Mouse (Mus musculus): ENCODE measurements around the gene Cdh23.
A peak's percentile ranks its signal among the peaks of the same experiment; 100 is the strongest.

Gene Cdh23

DNA sequence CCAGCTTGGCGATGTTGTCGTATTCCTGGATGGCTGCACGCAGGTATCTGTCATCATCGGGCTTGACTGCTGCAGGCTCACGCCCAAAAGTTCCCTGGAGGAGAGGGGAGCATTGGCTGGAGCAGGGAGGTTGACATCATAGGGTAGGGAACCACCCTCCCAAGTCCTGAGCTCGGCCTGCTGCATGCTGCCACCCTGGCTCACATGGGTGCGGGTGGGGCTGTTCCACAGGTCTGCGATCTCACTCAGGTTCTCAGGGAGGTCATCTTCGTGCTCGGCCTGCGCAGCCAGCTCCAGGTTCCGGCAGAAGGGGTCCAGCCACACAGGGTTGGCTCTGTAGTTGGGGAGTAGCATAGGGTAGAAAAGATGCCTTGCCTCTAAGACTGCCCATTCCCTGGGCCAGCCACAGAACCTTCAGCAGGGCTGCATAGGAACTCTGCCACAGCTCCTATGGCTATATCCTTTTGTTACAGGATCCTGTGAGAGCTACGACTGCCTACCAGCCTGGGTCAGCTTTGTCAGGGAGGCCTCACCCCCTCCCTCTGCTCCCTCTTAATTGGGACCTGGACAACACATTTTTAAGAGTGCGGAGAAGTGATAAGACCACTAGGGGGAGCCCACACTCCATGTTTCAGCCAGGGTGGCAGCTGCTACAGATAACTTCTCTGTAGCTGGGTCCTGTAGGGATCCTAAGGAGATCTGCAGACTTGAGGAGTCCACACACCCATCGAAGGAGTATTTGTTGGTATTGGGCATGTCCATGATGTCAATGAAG, 391.2 kb downstream of the Cdh23 start:
- DNase-seq = peak; percentile 84

DNA sequence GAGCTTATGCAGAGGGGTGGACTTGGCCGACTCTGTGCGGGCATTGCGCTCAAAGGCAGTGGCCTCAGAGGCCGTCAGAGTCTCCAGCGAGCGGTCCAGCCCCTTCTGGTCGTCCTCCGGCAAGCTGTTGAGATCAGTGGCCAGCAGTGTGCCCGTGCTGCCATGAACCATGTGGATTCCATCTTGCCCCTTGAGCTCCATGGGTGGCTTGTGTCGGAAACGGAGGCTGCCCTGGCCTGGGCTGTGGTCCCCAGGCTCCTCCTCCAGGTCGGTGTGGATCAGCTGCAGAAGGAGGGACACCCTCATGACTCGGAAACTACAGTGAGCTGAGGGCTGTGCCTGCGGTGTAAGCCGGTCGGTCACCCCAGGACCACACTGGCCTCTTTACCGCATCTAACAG, 392.9 kb downstream of the Cdh23 start:
- no peak for DNase-seq

DNA sequence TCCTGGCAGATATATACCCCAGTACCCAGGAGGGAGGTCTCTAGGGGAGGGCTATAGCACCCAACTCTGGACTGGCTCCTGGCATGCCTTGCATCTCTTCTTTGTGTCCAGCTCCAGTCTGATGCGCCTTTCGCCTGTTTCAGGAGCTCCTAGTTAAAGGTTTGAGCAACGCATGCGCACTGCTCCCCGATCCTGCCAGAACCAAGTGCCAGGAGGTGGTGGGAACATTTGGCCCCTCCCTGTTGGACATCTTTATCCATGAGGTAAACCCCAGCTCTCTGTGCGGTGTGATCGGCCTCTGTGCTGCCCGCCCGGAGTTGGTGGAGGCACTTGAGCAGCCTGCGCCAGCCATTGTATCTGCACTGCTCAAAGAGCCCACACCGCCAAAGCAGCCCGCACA, 396.7 kb downstream of the Cdh23 start:
- no peak for DNase-seq

DNA sequence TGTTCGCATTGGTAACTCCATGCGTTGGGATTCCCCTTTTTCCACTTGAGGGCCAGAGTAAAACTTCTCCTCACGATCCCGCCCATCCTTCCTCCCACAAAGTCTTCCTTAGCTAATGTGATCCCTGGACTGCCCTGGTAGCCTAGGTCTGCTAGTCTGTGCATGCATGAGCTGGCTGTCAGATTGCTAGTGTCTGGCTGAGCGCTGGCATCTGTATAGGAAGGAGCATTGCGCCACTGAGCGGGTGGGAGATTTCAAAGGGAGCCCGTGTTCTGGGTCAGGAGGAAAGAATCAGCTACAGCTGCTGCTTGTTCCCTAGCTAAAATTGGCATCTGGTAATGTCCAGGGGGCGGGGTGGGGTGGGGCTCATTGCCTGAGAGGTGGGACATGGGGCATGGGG, 400.3 kb downstream of the Cdh23 start:
- DNase-seq = no peak

DNA sequence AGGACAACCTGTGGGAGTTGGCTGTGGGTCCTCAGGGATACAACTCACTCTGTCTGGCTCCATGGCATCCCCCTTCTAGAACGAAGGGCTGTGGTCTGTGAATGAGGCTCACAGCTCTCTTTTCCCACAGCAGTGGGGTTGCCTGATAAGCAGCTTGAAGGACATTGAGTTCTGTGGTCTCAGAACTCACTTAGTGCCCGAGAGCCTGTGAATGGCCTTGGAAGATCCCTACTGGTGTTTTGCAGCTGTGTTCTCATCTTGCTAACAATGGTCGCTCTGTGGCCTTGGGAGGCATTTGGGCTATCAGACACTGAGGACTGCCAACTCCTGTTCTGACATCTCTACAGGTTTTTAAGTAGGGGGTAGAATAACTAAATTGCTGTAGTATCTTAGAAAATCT, 400.9 kb downstream of the Cdh23 start:
- DNase-seq = no peak

DNA sequence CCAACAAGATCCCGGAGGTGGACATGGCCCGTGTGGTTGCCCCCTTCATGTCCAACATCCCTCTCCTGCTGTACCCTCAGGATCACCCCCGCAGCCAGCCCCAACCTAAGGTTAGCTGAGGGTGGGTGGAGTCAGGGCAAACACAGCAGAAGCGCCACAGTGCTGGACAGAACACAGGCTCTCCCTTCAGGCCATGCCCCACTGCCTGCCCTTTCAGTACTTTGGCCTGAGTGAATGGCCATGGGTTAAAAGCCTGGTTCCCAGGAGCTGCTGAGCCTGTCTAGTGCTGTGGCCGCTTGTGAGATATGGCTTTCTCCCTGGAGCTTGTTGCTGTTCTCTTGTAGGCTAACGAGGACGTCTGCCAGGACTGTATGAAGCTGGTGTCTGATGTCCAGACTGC, 401.7 kb downstream of the Cdh23 start:
- DNase-seq = peak; percentile 31

DNA sequence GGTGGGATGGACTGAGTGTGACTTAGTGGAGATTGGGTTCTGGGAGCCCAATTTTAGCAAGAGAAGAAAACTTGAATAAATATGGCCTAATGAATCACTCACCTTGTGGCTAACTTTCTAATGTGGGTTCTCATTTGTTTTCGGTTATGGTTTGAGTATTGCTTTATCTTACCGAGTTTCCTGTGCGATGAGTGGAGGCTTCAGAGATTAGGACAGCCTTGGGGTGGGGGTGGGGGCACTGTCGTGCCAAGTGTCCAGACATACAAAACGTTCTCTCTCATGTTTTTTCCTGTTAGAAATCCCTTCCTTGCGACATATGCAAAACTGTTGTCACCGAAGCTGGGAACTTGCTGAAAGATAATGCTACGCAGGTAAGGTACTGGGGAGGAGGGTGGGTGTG, 404.1 kb downstream of the Cdh23 start:
- no peak for DNase-seq

DNA sequence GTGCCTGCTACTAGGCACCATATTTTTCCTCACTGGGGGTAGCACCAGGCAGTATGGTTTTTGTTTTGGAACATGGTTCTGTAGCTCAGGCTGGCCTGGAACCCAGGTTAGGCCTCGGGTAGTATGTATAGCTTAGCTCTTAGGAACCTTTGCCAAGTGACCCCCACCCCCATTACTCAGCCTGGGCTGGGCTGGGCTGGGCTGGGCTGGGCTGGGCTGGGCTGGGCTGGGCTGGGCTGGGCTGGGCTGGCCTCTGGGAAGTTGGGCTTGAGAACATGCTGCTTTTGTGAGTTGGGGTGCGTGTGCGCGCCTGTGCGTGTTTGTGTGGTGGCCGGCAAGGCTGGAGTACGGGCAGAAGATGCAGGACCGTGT, 405.6 kb downstream of the Cdh23 start:
- no peak for DNase-seq

DNA sequence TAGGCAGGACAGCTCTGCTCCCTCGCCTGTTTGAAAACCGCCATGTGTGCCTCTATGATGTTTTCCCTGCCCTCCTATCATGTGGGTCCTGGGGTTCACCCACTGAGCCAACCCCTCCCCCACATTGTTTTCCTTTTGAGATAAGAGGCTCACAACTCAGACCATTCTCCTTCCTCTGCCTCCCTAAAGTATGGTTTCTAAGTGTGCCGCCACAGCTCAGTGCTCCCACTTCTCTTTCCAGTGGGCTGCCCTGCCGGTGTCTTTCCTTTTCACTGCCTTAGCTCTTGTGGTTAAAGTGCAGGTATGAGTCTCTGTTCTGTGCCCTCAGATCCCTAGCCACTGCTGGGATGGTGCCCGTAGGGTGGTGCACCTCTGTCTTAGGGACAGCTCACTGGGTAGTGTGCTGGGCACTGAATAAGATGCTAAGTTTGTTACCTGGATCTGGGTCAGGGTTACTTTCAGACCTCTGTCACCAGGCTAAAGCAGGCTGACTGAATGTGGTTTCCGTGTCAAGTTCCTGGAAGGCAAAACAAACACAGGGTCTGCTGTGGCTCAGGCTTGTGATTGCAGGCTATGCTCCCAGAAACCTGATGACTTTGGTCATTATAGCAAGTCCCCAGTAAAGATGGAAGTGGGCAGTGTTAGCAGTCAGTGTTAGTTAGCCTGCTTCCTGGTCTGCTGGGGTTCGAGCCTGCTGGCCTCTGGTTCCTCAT, 406.1 kb downstream of the Cdh23 start:
- no peak for DNase-seq

DNA sequence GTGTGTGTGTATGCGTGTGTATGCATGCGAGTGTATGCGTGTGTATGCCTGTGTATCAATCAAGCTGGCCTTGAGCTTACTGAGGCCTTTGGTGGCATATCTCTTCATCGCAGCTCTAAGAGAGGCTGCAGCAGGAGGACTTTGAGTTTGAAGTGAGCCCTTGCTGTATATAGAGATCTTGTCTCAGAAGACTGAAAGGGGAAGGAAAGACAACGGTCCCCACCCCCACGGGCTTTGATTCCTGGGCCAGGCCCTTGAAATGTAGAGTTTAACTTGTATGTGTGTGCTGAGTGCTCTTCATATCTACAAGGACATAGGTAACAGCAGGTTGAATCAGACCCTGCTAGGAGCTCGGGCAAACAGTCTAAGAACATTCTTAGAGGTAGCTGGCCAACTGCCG, 407.1 kb downstream of the Cdh23 start:
- no peak for DNase-seq

DNA sequence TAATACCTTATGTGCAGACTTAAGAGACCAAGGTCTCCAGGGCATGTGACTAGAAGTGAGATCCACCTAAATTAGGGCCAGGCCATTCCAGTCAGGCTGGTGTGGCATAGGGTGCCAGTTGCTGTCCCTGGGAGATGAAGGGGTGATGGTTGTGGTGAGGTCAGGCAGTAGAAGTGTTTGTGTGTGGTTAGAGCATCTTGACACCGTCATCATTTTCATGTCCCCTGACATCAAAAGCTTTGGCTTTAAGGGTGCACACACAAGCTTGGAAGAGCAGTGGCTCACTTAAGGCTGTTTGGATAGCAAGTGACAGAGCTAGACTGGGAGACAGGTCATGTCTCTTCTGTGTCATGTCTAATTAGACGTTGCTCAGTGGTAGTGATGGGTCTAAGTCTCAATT, 408.6 kb downstream of the Cdh23 start:
- no peak for DNase-seq

DNA sequence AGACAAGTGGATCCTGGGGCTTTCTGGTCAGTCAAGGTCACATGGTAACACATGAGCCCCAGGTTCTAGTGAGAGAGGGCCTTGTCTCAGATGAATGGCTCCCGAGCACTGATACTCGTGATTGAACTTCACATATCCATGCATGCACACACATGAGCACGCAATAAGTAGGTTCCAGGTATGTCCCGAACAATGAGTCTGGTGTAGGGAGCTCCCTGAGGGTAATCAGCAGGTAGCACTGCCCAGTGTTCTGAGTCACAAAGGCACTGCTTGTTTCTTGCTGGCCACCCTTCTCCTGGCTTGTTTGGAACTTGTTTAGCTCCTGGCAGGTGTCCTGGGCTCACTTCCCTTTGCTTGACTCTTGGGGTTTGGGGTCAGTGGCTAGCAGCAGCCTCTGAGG, 409.1 kb downstream of the Cdh23 start:
- DNase-seq = no peak

DNA sequence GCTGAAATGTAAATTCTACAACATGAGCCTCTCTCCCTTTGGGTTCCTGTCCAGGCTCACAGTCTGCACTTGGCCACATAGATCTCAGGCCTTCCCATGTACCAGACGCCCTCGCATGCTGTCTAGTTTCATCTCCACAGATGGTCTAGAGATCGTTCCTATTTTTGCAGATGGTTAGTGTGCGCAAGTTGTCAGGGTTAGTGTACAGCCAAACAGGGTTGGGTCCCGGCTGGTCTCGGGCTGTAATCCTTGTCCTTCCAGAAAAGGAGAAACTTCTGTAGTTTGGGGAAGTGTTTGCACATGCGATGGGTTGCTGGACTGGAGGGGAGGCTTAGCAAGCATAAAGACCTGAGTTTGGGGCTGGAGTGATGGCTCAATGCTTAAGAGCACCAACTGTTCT, 409.7 kb downstream of the Cdh23 start:
- DNase-seq = no peak

DNA sequence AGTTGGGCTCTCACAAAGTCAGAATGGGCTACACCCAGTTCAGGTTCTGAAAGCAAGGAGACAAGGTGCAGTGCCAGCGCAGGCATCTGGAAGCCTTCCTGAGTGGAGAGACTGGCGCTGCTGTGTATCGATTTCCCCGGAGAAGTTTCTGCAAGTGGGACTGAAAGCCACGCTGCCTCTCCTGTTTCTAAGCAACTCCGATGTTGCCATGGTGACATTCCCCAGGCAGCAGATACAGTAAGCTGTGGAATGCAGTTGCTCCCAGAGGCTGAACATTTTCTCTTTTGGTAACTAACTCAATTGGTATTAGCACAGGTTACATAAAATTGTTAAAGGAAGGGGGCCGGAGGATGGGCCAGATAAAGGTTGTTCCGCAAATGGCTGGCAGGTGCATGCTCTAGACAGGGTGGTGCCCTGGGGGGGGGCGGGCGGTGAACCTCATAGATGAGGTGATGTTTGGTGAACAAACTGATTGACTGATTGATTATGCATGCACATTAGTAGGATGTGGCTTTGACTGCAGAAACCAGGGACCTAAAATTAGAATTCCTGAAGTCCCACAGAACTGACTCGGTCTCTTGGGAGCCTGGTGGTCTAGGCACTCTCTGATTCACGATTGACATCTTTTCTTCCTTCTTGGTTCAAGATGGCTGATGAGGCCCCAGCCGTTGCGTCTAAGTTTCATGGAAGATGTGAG, 410.5 kb downstream of the Cdh23 start:
- DNase-seq = peak; percentile 78

DNA sequence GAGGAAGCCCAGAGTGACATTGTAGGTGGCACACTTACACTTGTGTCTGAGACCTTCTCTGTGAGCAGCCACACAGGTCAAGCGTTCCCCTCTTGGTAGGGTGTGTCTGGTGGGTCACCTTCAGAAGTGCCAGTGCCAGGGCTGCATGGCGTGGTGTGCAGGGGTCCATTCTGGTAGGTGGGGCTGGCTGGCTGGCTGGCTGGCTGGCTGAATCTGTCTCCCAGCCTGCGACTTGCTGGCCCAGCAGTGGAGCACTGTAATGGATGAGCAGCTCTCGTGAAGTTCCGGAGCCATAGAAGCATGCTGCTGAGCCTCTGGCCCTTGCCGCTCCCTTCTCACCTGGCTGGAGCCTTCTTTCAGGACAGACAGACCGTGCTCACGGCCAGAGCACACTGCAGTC, 411.1 kb downstream of the Cdh23 start:
- DNase-seq = no peak

DNA sequence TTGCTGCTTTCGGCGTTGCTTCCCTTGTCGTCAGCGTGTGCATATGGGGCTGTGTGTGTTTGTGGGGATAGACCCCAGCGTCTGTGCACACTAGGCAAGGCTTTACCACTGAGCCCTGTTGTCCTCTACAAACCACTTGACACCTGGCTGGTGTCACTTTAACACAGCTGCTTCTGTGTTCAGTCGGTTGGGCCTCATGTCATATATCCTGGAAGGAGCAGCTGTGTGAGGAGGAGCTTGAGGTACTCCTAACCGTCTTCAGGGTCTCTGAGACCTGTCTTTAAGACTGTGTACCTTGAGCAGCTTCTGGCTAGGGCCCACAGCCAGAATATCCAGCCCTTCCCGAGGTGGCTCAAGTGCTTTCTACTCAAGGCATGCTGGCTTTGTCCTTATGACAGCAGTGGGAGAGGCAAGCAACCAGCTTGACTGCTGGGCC, 411.6 kb downstream of the Cdh23 start:
- DNase-seq = no peak

DNA sequence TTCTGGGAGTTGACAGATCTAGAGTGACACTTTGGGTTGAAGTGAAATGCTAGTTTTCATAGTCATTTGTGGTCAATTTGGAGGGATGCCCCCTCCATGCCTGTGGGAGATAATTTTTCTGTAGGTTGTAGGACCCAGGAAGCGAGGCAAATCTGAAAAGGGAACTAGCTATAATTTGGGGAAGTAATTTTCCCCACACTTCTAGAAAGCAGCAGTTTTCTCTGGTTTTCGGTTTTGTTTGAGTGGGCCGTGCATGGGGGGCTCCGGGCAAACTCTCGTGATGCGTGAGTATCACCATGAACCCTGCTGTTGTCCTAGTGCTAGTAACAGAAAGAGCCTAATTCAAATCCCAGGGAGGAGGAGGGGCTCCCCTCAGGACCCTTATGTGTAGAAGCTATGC, 412.0 kb downstream of the Cdh23 start:
- DNase-seq = no peak

DNA sequence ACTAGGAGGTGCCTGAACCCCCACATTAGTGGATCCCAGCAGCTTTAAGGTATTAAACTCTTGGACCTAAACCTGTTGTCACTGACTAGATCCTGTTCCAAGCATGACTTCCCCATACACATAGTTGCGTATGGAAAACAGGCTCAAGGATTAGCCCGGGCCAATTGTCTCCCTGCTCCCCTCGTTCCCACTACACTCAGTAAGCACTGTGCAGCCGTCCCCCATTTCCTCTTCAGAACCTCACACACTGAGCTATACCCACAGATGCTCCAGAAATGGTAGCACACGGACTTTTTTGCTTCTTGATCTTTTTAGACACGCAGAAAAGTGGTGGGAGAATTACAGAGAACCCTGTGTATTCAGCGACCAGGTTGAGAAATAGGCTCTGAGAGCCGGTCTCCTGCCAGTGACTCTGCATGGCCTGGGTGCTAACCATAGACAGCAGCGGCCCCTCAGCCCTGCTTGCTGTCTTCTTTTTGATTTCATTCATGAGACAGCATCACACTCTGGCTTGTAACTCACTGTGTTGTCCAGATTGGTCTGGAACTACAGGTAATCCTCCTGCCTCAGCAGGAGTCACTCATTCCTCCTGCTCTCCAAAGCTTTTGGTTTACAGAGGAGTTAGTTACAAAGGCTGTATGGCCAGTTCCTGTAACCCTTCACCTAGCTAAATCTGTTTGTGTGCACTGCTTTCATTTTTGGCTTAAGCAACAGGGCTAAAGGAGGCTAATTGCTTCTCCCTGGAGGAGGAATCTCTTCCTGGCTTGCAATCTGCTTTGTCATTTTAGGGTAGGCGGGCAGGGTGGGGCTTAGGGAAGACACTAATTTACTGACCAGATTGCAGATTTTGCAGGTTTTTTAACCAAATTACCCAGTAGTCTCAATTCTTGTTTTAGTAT, 413.9 kb downstream of the Cdh23 start:
- DNase-seq = no peak

DNA sequence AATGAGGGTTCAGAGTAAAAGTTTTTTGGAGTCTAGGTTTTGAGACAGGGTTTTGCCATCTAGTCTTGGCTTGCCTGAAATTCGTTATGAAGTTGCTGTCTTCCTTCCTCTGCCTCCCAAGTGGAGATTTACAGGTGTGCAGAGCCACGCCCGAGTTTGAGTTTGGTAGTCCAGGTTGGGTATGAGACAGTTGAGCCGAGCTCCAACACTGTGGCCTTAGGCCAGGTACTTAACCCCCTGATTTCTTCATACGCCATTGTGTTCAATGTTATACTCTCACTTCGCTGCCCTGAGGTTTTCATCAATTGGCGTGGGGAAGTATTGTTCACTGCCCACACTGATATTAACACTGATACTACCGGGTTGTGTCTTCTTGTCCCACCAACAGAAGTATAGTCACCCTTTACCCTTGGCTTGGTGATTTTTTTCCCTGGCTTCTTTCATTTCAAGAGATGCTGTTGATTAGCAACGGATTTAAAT, 414.7 kb downstream of the Cdh23 start:
- DNase-seq = no peak

DNA sequence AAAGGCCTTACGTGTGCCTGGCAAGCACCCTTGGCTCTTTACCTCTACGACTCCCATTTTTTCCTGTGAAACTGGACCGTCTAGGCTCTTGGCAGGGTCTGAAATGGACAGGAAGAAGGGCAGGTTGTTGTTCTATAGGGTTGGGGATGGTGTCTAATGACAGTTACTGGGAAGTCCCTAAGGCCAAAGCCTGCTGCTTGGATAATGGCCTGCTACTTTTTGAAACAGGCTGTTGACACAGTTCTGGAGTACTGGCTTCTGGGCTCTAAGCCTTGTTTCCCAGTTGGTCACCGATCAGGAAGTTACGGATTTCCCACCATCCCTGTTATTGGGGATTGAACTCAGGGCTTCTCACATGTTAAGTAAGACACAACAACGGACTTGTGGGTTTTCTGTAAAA, 415.9 kb downstream of the Cdh23 start:
- no peak for DNase-seq

DNA sequence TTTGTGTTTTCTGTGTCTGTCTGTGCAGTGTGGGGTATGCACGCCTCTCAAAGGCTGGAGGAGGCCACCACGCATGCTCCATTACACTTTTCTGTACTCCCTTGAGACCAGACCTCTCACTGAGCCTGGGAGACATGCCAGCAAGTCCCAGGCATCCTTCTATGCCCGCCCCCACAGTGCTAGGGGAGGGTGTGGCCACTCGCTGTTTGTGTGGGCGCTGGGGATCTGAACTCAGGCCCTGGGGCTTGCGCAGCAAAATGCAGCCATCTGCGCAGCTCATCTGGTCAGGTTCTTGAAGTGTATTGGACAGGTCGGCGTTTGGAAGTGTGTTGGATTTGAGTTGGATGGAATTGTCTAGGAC, 416.4 kb downstream of the Cdh23 start:
- peak; percentile 74 for DNase-seq

DNA sequence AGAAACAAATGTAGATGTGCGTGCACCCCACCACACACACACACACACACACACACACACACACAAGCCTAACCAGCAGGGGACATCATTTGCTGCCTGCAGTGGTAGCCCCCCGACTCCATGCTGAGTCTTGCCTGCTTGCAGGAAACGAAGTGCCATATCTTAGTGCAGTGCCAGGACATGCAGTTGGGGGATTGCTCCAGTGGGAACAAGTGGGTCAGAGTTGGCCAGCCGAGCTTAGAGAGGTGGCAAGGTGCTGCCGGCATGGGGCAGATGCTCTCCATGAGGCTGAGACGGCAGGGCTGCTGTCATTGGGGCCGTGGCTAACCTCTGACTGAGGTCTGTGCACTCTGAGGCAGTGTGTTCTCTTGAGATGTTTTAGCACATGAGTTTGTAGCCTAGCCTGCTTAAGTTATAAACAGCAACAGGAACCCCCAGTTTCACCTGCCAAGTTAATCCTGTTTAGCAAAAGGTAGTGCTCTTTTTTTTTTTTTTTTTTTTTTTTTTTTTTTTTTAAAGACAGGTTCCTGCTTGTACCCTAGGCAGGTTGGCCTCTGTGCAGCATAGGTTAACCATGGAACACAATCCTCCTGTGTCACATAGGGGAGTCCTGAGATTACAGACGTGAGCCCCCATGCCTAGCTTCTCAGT, 416.9 kb downstream of the Cdh23 start:
- DNase-seq = no peak
